Mouse (Mus musculus) G1E-ER4 (cell line): Measurements from ENCODE around the gene Aurkc. TPM values are rescaled to one million over a fixed set of nuclear protein-coding genes. Genes with fewer than 3 reads are reported as not detected.
"Not testable (repeated sequence)": the region's sequence is repeated elsewhere in the genome, so short reads cannot be mapped to it uniquely, and the experiment has no call there.

Experiments
- GATA1 ChIP-seq: IDR thresholded peaks from one replicate; pipeline ENCODE4 v1.8.0; 2012; ENCODE audit warnings: low read length, inconsistent platforms
- polyA plus RNA-seq: library from polyadenylated mRNA; stranded (reverse); fragments of >175 nt; gene quantifications from 2 replicates; pipeline ENCODE4 v1.2.3, GENCODE M21; 2012

Gene Aurkc
- polyA plus RNA-seq = not detected in 2 replicates

GRCm38 (mm10) chr7:6995251-6995650 is at the start of gene Aurkc:
TSS of gene Aurkc (plus strand) at chr7:6995300.
- not testable (repeated sequence) for TF ChIP-seq GATA1

- no peak for TF ChIP-seq GATA1
Observed at GRCm38 (mm10) chr7:6956576-6956975, 38.5 kb upstream of the Aurkc start.

GRCm38 (mm10) chr7:6958574-6958973 is 36.5 kb upstream of the Aurkc start:
- no peak for TF ChIP-seq GATA1

GRCm38 (mm10) chr7:6973566-6973965 is 21.5 kb upstream of the Aurkc start:
- TF ChIP-seq GATA1 = no peak

- no peak for TF ChIP-seq GATA1
Observed at GRCm38 (mm10) chr7:6976890-6977289, 18.2 kb upstream of the Aurkc start.

GRCm38 (mm10) chr7:7027445-7027844 is 32.3 kb downstream of the Aurkc start:
- no peak for TF ChIP-seq GATA1

Other genes starting within 250 kb of the Aurkc start
- gene Zfp954, start 126.2 kb downstream of the Aurkc start, polyA plus RNA-seq = 2.1 and 3.6 TPM in 2 replicates
- gene Zfp773, start 141.5 kb downstream of the Aurkc start, polyA plus RNA-seq = 0.08 and 0.25 TPM in 2 replicates
- gene Zfp418, start 176.0 kb downstream of the Aurkc start, polyA plus RNA-seq = 0.21 and 0.25 TPM in 2 replicates
- gene Zfp772, start 214.7 kb downstream of the Aurkc start, polyA plus RNA-seq = 0.13 and 0.25 TPM in 2 replicates